Mouse (Mus musculus): Measurements from ENCODE around the gene Stk25.

The Stk25 gene

DNA sequence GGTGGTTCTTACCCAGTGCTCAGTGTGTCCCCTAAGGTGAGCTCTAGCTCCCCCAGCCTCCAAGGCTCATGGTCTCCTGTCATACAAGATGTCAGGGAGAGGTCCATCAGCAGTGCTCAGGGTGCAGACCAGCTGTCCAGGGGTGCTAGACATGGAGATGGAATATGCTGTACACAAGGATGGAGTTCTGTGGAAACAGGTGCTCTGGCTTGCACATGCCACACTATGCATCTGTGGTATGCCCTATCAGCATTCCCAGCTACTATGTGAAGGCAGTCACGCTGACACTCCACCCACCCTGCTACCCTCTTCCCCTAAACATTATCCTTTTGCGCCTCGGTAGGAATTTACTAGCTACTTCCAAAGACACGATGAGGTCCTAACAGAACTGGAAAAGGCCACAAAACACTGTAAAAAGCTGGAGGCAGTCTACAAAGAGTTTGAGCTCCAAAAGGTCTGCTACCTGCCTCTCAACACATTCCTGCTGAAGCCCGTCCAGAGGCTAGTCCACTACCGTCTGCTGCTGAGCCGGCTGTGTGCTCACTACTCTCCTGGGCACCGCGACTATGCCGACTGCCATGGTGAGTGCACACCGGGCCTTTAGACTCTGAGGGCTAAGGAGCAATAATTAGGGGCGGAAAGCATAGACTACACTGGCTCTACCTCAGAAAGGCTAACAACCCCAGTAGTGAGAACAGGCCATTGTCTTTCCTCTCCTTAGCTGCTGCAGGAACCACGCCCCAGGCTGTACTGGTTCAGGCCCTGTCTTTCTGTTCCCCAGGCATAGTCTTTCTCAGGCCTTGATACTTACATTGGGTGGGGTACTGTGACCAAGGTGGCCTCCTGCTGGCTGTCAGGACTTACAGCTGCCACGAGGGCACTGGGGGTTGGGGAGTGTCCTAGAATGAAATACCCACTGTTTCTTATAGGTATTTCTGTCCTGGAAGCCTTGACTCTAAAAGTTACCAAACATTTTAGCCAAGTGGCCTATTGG lies 51.1 kb downstream of the Stk25 start:
- no peak for DNase-seq

DNA sequence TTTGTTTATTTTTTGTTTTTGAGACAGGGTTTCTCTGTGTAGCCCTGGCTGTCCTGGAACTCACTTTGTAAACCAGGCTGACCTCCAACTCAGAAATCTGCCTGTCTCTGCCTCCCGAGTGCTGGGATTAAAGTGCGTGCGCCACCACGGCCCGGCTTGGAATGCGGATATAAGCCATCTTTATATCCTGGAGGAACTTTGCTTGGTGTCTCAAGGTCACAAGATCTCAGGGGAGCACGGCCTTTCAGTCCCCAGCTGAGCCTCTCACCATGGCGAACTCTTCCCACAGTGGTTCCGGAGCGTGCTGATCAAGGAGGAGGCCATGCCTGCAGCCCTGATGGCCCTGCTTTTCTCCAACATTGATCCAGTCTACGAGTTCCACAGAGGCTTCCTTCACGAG lies 54.5 kb downstream of the Stk25 start:
- DNase-seq: no peak

DNA sequence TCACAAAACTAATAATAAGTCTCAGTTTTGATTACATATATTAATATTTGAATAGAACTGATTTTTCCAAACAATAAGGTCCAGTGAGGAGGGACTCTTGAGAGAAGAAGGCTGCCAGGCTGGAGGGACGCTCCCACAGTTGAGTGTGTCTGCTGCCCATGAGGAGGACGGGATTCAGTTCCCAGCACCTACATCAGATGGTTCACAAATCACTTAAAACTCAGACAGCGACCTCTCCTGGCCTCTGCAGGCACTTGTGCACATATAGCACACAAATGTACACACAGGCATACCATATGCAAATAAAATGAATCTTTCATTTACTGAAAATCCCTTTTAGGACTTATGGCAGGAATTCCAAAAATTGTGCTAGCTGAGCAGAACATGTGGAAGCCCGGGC lies 55.5 kb downstream of the Stk25 start:
- DNase-seq: no peak

DNA sequence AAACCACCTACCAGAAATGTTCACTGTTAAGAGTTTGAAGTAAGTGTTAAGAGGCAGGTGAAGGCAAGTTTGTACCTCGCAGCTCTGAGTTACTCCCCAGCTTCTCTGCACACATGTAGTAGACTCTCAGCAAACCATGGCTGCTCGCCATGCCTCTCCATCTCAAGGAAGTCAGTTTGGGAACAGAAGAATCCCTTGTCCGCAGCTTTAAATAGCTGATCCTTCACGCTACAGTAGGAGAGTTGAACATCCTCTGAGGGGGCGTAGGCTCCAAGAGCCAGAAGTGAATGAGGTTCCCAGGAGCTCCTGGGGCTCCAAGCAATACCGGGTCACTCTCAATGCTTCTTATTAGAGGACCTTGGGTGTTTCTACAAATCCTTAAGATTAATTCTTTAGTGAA lies 62.5 kb downstream of the Stk25 start:
- no peak for DNase-seq

DNA sequence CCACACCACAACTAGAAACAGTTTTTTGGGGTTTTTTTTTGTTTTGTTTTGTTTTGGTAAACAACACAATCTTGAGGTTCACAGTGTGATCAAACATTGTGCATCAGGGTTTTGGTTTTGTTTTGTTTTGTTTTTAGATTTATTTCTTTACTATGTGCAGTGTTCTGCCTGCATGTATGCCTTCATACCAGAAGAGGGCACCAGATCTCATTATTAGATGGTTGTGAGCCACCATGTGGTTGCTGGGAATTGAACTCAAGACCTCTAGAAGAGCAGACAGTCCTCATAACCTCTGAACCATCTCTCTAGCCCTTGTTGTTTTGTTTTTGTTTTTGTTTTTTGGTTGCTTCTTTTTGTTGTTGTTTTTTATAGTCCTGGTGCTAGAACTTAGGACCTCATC lies 64.5 kb downstream of the Stk25 start:
- no peak for DNase-seq

DNA sequence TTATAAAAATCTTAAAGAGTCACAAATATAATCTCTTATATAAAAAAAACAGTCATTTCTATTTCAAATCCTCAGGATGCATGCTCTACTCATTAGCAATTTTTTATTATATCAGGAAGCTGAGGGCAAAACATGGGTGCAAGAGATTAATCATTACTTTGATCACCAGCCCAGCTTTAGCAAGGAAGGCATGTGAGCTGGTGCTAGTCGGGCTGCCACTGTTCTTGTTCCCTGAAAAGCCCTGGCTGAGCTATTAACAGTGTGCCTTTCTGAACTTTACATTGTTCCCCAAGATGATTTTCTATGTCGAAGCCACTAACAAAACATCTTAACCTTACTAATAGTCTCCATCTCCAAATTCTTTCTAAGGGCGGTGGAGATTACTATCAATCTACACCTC lies 70.1 kb downstream of the Stk25 start:
- DNase-seq: no peak

DNA sequence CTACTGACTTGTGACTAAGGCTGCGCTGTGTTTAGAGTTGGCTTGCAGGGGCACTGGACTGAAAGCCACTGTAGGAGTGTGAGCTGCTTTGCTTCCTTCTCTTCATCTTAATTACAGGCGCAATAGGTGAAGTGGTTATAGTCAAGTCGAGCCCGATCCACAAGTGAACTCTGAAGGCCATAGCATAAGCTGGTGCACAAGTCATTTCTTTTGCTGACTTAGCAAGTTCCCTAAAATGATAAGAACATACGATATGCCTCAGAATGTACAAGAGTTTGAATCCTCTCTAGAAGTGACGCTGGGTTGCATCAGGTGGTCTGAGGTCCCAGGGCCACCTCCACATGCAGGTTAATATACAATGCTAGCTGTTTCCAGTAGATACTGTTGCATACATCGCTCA lies 76.9 kb downstream of the Stk25 start:
- DNase-seq: no peak

DNA sequence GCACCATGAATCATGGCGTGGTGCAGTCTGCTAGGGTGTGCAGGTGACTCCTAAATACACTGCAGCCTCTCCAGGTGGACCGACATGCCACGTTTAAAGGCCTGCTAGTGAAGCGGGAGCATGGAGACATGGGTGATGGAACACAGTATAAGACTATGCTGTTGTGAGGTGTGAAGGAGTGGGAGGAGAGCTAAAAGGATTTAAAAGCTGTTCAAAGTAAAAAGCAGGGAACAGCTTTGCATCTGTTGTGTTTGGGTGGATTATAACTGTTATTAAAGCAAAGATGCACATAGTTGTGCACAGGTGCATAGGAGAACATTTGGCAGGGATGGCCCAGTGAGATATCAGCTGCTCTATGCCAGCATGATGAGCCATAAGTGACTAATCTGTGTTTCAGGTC lies 80.6 kb downstream of the Stk25 start:
- DNase-seq: no peak

DNA sequence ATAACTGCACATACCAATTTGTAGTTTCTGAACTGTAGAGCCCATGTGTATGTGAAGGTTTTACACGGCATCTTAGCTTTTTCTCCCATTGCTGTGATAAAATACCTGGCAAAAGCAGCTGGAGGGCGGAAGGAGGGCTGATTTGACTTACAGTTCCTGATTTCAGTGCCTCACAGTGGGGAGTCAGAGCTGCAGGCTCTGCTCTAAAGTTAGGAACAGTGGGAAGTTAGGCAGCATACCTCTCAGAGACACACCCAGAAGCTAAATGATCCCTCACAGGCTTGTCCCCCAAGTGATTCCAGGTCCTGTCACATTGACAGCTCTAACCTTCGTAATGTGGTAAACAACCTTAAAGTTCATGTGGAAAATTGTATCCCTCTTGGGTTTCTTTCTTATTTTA lies 81.4 kb downstream of the Stk25 start:
- no peak for DNase-seq

All from cerebellum, postnatal 14 days (tissue).